Mouse (Mus musculus) mesoderm, embryonic 11.5 days (tissue): ENCODE measurements at regions not wholly inside any gene's neighbourhood (a gene's known extent, or its start where the extent isn't known, plus 50 kb on each side); places are given as distances from the start of the nearest gene placed in this dataset.

Experiments
- DNase-seq: peaks from one replicate; pipeline ENCODE4 v3.0.0-alpha.2; 2012; ENCODE audit warnings: low read depth, low spot score

DNA sequence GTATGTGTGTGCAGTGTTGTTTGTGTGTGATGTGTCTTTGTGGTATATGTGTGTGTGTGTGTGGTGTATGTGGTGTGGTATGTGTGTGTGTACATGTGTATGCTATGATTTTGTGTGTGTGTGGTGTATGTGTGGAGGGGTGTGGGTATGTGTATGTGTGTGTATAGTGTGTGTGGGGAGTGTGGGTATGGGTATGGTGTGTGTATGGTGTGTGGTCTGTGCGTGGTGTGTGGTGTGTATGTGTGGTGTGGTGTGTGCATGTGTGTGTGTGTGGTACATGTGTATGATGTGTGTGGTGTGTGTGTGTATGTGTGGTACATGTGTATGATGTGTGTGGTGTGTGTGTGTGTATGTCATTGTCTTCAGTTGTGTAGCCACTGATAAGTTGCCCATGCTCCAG is 247.8 kb upstream of the Sp4 start:
- DNase-seq: no peak

DNA sequence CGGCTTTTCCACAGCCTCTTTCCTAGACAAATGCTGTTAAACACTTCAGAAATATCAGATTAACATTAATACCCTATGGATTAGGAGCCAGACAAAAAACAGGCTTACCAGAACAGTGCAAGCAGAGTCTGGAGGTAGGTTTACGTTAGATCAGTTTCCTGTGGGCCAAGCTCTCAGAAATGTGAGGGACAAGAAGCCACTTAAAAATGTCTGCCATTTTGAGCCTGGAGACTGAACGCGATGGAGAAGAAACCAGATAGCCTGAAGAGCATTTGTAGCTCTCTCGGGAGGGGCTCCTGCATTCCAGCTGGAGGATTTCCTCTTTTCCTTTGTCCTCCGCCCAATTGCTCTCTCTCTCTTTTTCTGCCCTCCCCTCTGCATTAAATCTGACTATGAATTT is 239.1 kb upstream of the Sp4 start:
- no peak for DNase-seq

DNA sequence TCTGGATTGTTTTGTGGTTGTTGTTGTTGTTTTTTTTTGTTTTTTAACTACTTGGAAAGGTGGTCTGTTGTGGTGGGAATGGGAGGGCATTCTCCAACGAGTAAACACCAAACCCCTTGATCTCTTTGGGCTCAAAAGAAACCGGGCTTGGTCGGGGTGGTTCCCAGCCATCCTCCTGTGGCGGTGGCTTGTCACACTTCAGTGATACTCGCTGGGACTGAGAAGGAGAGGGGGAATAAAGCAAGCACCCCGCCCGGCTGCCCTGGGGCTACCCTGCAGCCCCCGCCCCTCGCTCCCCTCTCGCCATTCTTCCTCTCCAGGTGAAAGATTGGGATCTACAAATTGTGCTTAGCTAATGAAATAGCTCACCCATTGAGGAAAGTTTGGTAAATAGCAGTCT is 229.3 kb upstream of the Sp4 start:
- no peak for DNase-seq

DNA sequence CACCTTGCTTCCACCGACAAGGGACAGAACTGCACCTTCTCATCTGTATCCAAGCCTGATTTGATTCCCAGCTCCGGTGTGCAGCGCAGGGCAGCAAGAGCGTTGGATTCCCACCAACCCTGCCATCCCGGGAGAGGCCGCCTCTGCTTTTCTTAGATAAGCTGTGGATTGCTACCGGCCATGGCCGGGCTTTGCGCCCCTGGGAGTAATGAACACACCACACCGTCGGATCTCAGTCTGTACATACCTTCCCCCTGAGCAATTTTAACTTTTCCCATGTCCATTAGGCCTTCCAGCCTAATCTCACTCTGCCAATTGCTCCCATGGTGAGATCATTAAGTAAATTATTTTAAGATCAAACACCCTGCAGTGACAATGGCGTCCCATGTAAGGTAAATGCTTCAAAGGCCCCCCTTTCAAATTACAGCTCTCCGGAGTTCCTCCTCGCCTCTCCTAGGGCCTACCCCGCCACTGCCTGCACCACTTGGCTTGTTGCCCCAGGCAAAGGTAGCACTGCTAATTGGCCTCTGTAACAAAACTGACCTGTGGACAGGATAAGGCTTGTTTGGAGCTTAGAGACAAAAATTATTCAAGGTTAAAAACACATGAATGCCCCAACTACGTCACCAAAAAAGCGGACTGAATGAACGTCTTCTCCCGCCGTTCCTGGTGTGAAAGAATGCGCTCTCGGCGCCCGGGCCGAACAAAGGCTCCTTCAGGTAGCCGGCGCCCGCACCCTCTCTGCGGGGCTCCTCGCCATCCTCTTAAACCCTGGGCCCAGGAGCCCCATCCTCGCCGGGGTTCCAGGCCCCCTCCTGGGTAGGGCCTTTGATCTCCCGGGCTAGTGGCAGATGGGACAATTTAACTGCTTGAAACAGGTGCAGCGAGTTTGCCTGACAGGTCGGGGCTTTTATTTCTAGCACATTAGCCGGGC is 228.5 kb upstream of the Sp4 start:
- no peak for DNase-seq

DNA sequence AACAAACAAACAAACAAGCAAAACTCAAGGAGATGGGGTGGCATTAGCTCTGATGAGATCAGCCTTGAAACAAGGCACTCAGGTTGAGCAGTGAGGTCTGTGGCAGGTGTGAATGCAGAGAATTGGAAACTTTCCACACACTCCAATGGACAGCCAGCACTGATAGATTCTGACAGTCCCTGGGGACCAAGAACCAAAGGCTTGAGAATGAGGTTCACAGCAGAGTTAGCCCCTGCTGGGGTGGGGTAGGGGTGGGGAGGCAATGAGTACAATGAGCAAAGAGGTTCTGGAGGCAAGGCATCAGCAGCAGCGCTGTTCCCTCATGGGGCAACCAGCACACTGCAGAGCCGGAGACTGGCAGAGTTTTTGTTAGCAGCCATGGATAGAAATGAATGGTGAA is 220.5 kb upstream of the Sp4 start:
- DNase-seq: no peak

DNA sequence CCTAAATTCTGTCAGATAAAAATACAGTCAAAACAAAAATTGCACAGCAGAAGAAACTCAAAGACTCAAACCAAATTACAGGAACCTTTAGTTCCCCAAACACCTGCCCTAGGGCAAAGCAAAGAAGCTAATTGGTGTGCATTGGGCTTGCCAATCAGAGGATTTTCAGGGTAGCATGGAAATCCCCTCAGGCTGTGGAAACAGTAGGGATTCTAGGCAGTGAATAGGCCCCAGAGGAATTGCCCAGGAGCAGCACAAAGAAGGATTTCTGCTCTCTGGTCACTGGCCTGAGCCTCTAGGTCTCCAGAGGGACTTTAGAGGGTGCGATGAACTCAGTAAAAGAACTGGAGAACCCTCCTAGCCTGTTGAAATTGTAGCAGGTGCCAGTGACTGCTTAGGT is 220.1 kb upstream of the Sp4 start:
- DNase-seq: no peak

DNA sequence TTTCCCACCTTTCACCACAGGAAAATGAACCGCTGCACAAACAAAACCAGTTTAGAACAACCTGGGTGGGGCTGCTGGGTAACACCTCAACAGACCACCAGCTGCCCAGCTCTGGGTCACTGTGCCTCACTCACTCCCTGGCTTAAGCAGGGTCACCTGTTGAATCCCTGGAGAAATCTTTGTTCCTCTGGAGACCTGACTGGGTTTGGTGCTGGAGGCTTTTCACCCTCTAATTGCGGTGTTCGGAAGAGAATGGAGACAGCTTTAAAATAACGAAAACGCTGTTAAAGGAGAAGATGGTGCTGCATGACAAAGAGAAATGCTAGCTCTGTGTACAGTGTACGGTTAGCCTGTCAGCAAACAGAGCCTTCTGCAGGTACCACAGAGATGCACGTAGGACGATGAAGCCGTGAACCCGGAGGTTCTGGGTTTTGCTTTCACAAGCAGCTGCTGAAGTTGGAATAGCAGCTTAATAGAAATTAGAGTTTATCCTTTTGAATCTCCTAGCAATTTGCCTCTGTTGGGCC is 218.6 kb upstream of the Sp4 start:
- DNase-seq: no peak

DNA sequence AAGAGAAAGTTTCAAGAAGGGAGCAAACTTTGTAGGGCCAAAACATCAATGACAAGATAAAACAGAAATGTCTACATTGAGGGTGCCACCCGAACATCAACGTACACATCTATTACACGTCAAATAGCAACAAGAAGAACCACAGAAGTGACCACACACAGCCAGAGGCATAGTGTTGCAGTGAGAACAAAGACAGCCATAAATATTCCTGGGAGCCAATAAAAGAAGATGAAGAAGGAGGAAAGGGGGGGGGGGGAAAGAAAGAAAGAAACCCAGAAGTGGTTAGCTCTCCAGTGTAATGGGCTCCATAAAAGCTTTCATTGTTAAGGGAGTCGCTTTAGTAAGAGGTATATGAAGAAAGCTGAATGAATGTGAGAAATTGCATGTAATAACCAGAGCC is 209.7 kb upstream of the Sp4 start:
- DNase-seq: peak; percentile 53

DNA sequence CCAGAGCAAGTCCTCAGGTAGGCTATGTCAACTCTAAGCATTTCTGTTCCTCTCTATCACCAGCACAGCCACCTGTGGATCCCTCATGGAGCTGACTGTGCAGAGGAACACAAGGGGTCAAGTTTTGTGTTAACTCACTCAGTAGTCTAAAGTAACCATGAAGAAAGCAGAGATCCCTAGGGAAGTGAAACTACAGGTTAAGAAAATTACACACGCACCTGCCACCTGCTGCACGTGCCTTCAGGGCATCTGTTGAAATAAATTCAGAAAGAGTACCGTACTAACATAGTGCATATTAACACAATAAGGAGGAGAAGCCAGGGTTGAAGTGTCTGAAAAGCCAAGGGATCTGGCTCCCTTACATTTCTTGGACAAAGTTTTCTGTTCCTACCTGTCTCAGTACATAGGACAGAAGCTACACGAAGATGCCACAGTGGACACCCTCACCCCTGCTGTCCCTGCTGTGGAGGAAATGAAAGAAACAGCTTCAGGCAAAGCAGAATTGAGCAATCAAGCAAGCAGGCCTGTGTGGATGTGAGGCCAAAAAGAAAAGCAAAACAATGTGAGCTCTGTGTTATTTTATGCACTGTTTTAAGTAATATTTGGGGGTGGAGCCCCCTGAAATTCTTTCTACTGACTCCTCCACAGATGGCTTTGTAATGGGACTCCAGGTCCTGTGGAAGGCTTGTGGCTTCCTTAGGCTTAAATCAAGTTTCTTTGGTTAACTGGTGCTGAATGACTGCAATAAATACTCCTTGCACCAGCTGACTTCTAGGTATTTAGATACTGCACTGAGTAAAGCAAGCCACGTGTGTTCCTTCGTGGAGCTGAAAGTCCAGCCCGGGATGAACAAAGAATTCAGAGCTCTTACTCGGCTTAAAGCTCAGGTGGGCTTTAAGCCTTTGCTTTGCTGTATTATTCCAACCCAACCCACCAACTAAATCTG is 208.0 kb upstream of the Sp4 start:
- no peak for DNase-seq

DNA sequence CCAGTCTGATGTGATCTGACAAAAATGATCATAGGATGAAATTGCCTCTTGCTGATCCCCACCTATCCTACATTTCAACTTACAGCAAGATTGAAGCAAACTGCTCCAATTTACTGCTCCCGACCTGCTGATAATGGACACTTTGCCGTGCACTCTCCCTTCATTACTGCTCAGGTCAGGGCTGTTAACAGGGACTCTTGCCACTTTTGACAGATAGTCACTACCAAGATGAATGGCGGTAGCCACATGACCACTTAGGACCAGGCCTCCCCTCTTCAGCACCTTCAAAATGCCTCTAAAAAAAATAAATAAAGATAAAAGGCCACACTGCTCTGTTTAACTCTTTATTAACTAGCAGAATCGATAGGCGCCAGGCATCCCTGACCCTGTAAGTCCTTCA is 199.2 kb upstream of the Sp4 start:
- peak; percentile 31 for DNase-seq

DNA sequence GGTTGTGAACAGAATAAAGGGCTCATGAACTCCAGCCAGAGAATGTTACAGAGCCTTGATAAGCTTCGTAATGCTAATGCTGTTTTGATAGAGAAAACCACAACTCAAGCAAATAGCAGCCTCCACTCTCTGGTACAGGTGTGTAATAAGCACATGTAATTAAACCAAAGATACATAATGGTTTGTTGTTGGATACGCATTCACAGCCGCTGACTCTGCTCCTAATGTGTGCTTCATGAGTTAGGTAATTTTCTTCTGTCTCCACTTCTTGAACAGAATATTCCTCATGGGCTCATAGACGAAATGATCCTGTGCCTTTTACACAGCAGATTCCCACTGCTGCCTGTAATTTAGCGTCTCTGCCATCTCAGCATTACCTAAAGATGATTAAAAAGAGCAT is 186.8 kb upstream of the Sp4 start:
- no peak for DNase-seq

DNA sequence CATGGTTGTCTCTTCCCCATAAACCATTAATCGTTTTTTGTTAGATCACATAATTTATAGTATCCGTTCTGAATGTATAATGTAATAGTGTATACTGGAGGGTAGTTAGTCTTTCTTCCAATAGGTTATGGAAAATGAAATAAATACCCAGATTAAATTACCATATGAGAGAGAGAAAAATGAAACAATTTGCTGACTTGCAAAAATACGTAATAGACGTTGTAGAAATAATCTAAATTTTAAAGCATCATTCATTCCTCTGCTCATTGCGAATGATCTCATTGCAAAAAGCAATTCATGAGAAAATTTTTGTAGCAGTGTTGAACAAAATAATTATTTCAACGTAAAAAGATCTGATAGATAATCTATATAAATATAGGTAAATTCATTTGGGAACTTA is 185.2 kb upstream of the Sp4 start:
- DNase-seq: no peak

DNA sequence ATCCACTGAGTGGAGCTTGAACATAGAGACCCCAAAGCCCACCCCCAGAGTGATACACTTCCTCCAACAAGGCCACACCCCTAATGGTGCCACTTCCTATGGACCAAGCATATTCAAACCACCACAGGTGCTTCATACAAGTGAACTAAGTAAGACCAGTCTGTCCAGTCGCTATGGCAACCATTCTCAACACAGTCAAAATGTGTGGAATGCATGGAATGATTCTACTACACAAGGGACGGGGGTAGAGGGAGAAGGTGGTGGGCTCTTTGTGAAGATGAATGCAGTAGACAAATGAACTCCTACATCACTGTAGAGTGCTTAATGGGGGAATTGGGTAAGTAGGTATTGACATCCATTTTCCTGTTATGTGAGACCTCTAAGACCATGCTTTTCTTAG is 180.1 kb upstream of the Sp4 start:
- DNase-seq: peak; percentile 63

DNA sequence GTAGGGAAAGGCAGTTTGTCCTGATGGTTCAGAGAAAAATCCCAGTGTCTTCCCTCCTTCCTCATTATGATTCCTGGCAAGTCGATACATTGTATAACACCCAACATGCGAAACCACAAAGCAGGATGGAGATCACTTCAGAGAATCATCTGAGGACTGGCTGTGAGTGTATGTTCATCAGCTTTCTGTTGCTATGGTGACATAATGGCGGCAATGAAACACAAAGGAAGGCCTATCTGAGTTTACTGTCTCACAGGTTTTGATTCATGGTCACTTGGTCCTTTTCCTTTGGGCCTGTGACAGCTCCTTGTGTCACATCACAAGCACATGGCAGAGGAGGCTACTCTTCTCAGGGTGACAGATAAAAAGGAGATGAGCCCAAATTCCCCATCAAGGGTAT is 173.5 kb upstream of the Sp4 start:
- DNase-seq: no peak

DNA sequence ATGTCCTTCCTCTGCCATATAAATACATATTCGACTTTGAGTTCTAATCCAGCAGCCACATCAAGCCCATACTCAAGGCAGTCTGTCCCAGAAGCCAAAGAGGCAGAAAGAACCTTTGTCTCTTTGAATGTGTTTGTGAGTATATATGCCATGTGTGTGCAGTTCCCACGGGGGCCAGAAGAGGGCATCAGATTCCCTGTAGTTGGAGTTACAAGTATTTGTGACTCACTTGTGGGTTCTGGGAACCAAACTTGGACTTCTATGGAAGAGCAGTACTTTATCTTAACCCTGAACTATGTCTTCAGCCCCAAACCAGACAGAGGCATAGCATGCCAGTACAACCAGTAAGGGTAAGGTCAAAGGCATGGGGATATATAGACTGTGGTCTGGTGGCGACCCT is 165.6 kb upstream of the Sp4 start:
- no peak for DNase-seq

DNA sequence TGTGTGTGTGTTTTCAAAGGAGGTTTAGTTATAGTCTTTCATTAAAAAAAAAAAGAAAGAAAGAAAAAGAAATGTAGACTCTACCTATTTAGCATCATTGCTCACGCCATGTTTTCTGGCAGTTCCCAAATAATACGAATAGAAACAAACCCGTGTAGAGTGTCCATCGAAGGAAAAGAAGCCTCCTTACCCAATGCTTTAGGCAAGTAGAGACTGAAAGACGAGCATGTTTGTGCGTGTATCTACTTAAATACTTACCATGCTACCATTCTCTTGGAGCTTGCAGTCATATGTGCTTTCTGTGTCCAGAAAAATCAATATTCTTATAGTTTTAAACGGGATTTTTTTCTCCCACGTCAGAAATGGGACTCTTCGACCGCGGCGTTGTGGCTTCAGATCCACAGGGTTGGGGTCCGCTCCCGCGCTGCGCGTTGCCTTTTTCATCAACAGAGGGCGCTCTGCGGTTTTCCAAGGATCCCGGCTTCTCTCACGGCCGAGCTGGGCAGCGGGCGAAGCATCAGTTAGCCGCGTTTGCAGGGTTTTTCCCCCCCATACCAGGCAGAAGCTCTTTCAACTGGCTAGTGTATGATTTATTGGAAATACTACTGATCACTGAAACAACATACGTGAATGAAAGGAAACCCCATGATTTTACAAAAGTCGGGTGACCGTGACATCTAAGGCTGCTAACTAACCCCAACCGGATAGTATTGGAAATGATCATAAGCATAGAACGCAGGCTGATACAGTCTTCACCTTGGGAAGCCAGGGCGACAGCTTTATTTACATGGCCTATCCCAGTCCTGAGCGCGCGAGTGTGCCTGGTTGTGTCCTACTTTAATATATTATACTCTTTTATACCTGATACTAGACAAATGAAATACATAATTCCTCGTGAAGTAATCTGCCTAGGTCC is 156.5 kb upstream of the Sp4 start:
- DNase-seq: peak; percentile 86

DNA sequence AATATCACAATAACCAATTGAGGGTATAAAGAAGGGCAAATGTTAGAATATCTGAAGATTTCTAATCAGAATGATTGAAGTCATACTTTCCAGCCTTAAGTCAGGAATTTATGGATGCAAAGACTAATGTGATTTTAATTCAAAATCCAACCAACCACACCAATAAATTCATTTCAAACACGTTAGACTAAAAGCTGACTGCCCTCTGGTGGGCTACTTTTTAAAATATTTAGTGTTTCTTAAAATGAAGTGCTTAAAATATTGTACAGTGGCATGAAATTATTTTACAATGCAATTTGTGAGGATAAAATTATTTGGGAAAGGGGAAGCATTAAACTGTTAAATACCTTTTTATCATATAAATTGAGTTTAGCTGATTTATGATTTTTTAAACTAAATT is 154.4 kb upstream of the Sp4 start:
- DNase-seq: no peak

DNA sequence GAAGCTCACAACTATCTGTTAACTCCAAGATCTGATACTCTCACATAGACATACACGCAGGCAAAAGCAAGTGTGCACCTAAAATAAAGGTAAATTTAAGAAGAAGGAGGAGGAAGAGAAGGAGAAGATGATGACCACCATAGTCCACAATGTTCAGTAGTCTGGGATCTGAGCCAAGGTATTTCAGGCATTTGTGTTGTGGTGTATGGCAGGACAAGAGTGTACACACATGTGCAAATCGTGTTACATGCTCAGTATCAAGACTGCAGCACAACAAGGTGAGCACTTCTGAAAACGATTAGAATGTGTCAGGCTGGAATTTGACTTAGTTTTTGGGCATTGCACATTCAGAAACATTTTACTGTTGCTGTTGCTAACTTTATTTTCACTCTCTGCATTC is 138.4 kb upstream of the Sp4 start:
- no peak for DNase-seq

DNA sequence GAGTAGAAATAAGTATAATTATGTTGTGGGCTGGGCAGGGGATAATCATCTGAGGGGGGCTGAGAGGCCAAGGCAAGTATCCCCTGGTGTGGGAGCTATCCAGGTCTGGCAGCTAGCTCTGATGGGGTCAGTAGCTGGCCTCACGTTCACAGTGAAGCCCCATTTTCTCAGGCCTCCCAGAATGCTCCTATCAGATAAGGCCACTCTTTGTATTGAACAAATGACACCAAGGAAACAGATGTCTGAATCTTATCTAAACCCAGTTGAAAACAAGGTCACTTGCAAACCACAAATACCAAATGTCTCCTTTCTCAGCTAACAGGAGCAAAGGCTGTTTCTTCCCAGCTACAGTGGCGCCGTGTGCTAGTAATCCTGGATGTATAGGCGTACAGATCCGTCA is 137.6 kb upstream of the Sp4 start:
- no peak for DNase-seq

DNA sequence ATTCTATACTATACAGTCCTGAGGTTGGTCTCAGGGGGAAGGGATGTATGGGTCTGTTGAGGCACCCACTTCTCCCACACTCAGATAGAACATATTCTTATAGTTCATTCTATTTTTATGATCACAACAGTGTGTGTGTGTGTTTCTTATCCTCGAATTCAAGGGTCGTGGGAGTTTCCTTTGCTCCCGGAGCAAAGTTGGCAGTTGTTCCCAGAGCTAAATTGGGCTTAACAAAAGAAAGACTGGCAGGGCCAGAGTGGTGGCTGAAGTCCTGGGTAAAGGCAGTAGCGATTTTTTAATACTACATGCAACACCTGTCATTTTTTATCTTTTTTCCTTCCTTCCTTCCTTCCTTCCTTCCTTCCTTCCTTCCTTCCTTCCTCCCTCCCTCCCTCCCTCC is 131.5 kb upstream of the Sp4 start:
- DNase-seq: no peak

DNA sequence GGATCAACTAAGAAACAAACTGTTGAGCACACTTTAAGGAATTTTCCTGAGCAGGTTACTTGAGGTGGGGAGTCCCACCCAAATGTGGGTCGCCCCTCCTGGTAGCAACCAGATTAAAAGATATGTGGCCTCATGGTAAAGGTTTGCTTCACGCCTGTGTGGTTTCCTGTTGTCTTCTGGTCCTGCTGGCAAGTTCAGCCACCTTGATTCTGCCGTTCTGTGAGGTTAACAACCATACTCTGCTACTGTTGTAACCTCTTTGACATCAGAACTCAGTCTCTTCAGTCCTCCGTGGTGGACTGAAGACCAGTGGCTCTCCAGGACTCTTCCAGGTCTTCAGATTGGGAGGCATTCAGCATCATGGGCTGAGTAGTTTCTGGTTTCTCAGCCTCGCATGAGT is 127.1 kb upstream of the Sp4 start:
- DNase-seq: no peak
